Mouse (Mus musculus) cerebral cortex, adult 2 months (tissue): ENCODE results near the gene Pcmt1.

Source experiments
- WGBS: fragments of 180-500 bp; shearing (Covaris S2); methylation state at CpG from one replicate; pipeline ENCODE4 v1.1.7; 2018; 5-methylcytosine and 5-hydroxymethylcytosine counted together

The Pcmt1 gene

GRCm38 (mm10) chr10:7586771-7587170, 94.2 kb downstream of the Pcmt1 start:
- WGBS, result 59% methylated on average over 2 of the region's 2 CpGs

GRCm38 (mm10) chr10:7582891-7583557, 97.9 kb downstream of the Pcmt1 start:
- 40% methylated on average over 7 of the region's 7 CpGs for WGBS

- 30% methylated on average over 11 of the region's 11 CpGs for WGBS
Measured at GRCm38 (mm10) chr10:7582157-7582890, 98.6 kb downstream of the Pcmt1 start.

- WGBS, result 93% methylated on average over 2 of the region's 2 CpGs
Measured at GRCm38 (mm10) chr10:7581401-7581800, 99.5 kb downstream of the Pcmt1 start.
